Mouse (Mus musculus): ENCODE measurements at regions not wholly inside any gene's neighbourhood (a gene's known extent, or its start where the extent isn't known, plus 50 kb on each side); places are given as distances from the start of the nearest gene placed in this dataset.

GRCm38 (mm10) chr12:25529537-25529936 lies 432.6 kb upstream of the Id2 start:
- Histone ChIP-seq H3K4me3 (replicated peaks in 1 of 3; ENCODE audit: low read depth in 2 of 3, low read length in 2 of 3, poor library complexity in 1 of 3) (no peak overlapping the region), H3K4me2 (ENCODE audit: insufficient read depth, low read depth, poor library complexity, severe bottlenecking) (no peak overlapping the region), H3K9ac (ENCODE audit: insufficient read depth, low read depth) (no peak overlapping the region), H3K79me2 (replicated peaks; ENCODE audit: control insufficient read depth, extremely low read depth, insufficient read depth, poor library complexity, severe bottlenecking) (no peaks in the 10 kb centered on the region), H3K9me3 (replicated peaks; ENCODE audit: low read length) (no peaks in the 10 kb centered on the region), H3K27me3 (replicated peaks) (no peaks in the 10 kb centered on the region), H3K36me3 (replicated peaks in 1 of 2; ENCODE audit: control insufficient read depth in 1 of 2, insufficient read depth in 1 of 2, low read length in 1 of 2) (no peaks in the 10 kb centered on the region), H3K4me1 (ENCODE audit: control insufficient read depth in 1 of 2, insufficient read depth in 2 of 2) (no peaks in the 10 kb centered on the region), H3K27ac (ENCODE audit: insufficient read depth, low read depth) (no peak overlapping the region)
- dilution Hi-C loops (cut with MboI; ENCODE audit: extremely low pct_ligation_motif_present, extremely low pct_unique_long_range_greater_than_20kb, low sequenced_read_pairs) (no loop called here), in situ Hi-C loops (cut with MboI; ENCODE audit: low pct_ligation_motif_present, low pct_unique_long_range_greater_than_20kb, low sequenced_read_pairs) (no loop called here)
- TF ChIP-seq USF2 (conservative IDR thresholded peaks at IDR 0.05; ENCODE audit: low read depth, low read length) (no peak), ZNF384 (IDR thresholded peaks at IDR 0.05; ENCODE audit: low read depth, low read length) (no peak), MAFK (IDR thresholded peaks at IDR 0.05; ENCODE audit: insufficient replicate concordance, low read length) (no peak), JUND (conservative IDR thresholded peaks at IDR 0.05; ENCODE audit: low read depth, low read length) (no peak), USF1 (IDR thresholded peaks at IDR 0.05; ENCODE audit: low read depth, low read length) (no peak), TCF12 (IDR thresholded peaks at IDR 0.05; ENCODE audit: low read depth, low read length) (no peak), MYC (IDR thresholded peaks at IDR 0.05; ENCODE audit: low read depth, low read length) (no peak), ZKSCAN1 (IDR thresholded peaks at IDR 0.05; ENCODE audit: borderline replicate concordance, low read depth, low read length) (no peak), EP300 (IDR thresholded peaks at IDR 0.05; ENCODE audit: low read length) (no peak), E2F4 (IDR thresholded peaks at IDR 0.05; ENCODE audit: insufficient replicate concordance, low read depth, low read length) (no peak), SIN3A (IDR thresholded peaks at IDR 0.05; ENCODE audit: low read length) (no peak), ELF1 (IDR thresholded peaks at IDR 0.05; ENCODE audit: low read depth, low read length) (no peak), MEF2A (IDR thresholded peaks at IDR 0.05; ENCODE audit: borderline replicate concordance, low read depth, low read length) (no peak)
- no peak for DNase-seq (ENCODE audit: extremely low read depth)

- Histone ChIP-seq H3K79me2 (replicated peaks; ENCODE audit: control insufficient read depth, extremely low read depth, insufficient read depth, poor library complexity, severe bottlenecking) (no peaks in the 10 kb centered on the region), H3K4me3 (replicated peaks in 1 of 3; ENCODE audit: low read depth in 2 of 3, low read length in 2 of 3, poor library complexity in 1 of 3) (no peak overlapping the region), H3K4me1 (ENCODE audit: control insufficient read depth in 1 of 2, insufficient read depth in 2 of 2) (no peaks in the 10 kb centered on the region), H3K9me3 (replicated peaks; ENCODE audit: low read length) (no peaks in the 10 kb centered on the region), H3K27me3 (replicated peaks) (no peaks in the 10 kb centered on the region), H3K9ac (ENCODE audit: insufficient read depth, low read depth) (no peak overlapping the region), H3K27ac (ENCODE audit: insufficient read depth, low read depth) (no peak overlapping the region), H3K4me2 (ENCODE audit: insufficient read depth, low read depth, poor library complexity, severe bottlenecking) (no peak overlapping the region), H3K36me3 (replicated peaks in 1 of 2; ENCODE audit: control insufficient read depth in 1 of 2, insufficient read depth in 1 of 2, low read length in 1 of 2) (no peaks in the 10 kb centered on the region)
- no peak for DNase-seq (ENCODE audit: extremely low read depth)
- TF ChIP-seq SMC3 (IDR thresholded peaks at IDR 0.05; ENCODE audit: low read depth, low read length) (no peak), RAD21 (IDR thresholded peaks at IDR 0.05; ENCODE audit: low read depth, low read length) (no peak), ZMIZ1 (IDR thresholded peaks at IDR 0.05; ENCODE audit: low read depth, low read length) (no peak), TBP (conservative IDR thresholded peaks at IDR 0.05; ENCODE audit: low read depth, low read length) (no peak), HCFC1 (IDR thresholded peaks at IDR 0.05; ENCODE audit: low read depth, low read length) (no peak)
- in situ Hi-C loops (cut with MboI; ENCODE audit: low pct_ligation_motif_present, low pct_unique_long_range_greater_than_20kb, low sequenced_read_pairs) (no loop called here), dilution Hi-C loops (cut with MboI; ENCODE audit: extremely low pct_ligation_motif_present, extremely low pct_unique_long_range_greater_than_20kb, low sequenced_read_pairs) (no loop called here)
These were observed 429.7 kb upstream of the Id2 start for GRCm38 (mm10) chr12:25526639-25527038.
